Mouse (Mus musculus): ENCODE data around the gene Bbs2. TPM values are rescaled to one million over a fixed set of nuclear protein-coding genes. Genes with fewer than 3 reads are reported as not detected.

The Bbs2 gene
- polyA plus RNA-seq, 1 experiment: 21.5 TPM

DNA sequence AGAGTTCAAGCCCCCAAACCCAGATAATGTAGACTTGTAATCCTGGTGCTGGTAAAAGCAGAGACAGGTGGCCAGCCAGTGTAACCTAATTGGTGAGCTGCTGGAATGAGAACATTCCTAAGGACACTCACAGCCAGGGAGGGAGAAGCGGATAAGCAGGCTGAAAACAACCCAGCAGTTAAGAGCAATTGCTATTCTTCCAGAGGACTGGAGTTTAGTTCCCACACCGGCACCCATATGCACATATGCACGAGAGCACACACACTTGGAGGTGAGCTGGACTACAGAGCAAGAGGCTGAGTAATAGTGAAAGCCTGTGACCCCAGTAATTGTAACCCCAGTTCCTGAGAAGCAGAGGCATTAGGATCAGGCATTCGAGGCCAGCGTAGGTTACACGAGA lies 74.8 kb downstream of the Bbs2 start:
- no peak for TF ChIP-seq POLR2A (IDR thresholded peaks at IDR 0.05; ENCODE audit: borderline replicate concordance, extremely low read depth, low read depth, low read length)
- TF ChIP-seq CTCF (IDR thresholded peaks at IDR 0.05; ENCODE audit: insufficient read depth, low read length): no peak
- no peak for DNase-seq
- WGBS: 94% methylated on average over 6 of the region's 6 CpGs
- Histone ChIP-seq H3K4me3 (replicated peaks; ENCODE audit: extremely low read depth, low read depth, low read length) (no peak overlapping the region), H3K4me1 (ENCODE audit: control insufficient read depth, insufficient read depth, low read length) (no peaks in the 10 kb centered on the region)

Other genes starting within 250 kb of the Bbs2 start
- gene Amfr, start 86.1 kb downstream of the Bbs2 start, polyA plus RNA-seq (2012; rRNA removed): 120 and 134 TPM in 2 replicates
- 25.0 and 34.4 TPM in 2 replicates for gene Nudt21, start 61.9 kb downstream of the Bbs2 start, polyA plus RNA-seq (2012; rRNA removed)
- gene Ogfod1, start 61.7 kb downstream of the Bbs2 start, polyA plus RNA-seq (2012; rRNA removed): 5.8 and 7.5 TPM in 2 replicates
- gene Mt4, start 38.3 kb upstream of the Bbs2 start, polyA plus RNA-seq (2012; rRNA removed): 935 TPM in 1 of 2 replicates, not detected in the other
- gene Mt3, start 53.7 kb upstream of the Bbs2 start, polyA plus RNA-seq (2012; rRNA removed): 1.4 and 1.6 TPM in 2 replicates
- gene Mt2, start 73.7 kb upstream of the Bbs2 start, polyA plus RNA-seq (2012; rRNA removed): 32.2 and 56.0 TPM in 2 replicates
- 417 and 493 TPM in 2 replicates for gene Mt1, start 80.2 kb upstream of the Bbs2 start, polyA plus RNA-seq (2012; rRNA removed)
- gene Nup93, start 115.6 kb upstream of the Bbs2 start, polyA plus RNA-seq (2012; rRNA removed): 10.7 and 15.9 TPM in 2 replicates
- gene Slc12a3, start 230.3 kb upstream of the Bbs2 start, polyA plus RNA-seq (2012; rRNA removed): 0.27 and 0.29 TPM in 2 replicates

Measured in lung, adult 2 months (tissue).